Mouse (Mus musculus) lung, postnatal 0 days (tissue): ENCODE measurements around the gene Ppp1r15b. TPM values are rescaled to one million over a fixed set of nuclear protein-coding genes. Genes with fewer than 3 reads are reported as not detected.

Source experiments
- ATAC-seq: fragments of 200-750 bp; cut with Nextera tagmentation; 2 replicates; pipeline ENCODE4 v1.8.0; 2017; ENCODE audit warnings: moderate library complexity
- DNase-seq: peaks from one replicate; pipeline ENCODE4 v3.0.0-alpha.2; 2016; ENCODE audit warnings: low spot score
- H3K27ac ChIP-seq: fragments of 300-500 bp; sonication (generic); 2 replicates; pipeline ENCODE4 v1.5.1; 2014; ENCODE audit warnings: antibody characterized with exemption, mild to moderate bottlenecking, low read length, mixed read lengths
- H3K27me3 ChIP-seq: fragments of 300-500 bp; sonication (generic); replicated peaks from 2 replicates; pipeline ENCODE4 v1.6.1; 2014; ENCODE audit warnings: low read length, mixed read lengths; ENCODE audit not compliant: insufficient read depth
- H3K36me3 ChIP-seq: fragments of 300-500 bp; sonication (generic); 2 replicates; pipeline ENCODE4 v1.6.1; 2014; ENCODE audit warnings: low read length, mixed read lengths; ENCODE audit not compliant: insufficient read depth
- H3K4me1 ChIP-seq: fragments of 300-500 bp; sonication (generic); 2 replicates; pipeline ENCODE4 v1.6.1; 2014; ENCODE audit warnings: antibody characterized with exemption, low read depth, low read length, mixed read lengths; ENCODE audit not compliant: insufficient read depth
- H3K4me2 ChIP-seq: fragments of 300-500 bp; sonication (generic); replicated peaks from 2 replicates; pipeline ENCODE4 v1.6.1; 2014; ENCODE audit warnings: low read depth, mild to moderate bottlenecking, low read length, moderate library complexity, mixed read lengths
- H3K4me3 ChIP-seq: fragments of 300-500 bp; sonication (generic); 2 replicates; pipeline ENCODE4 v1.5.1; 2014; ENCODE audit warnings: low read depth, low read length
- H3K9ac ChIP-seq: fragments of 300-500 bp; sonication (generic); replicated peaks from 2 replicates; pipeline ENCODE4 v1.6.1; 2014; ENCODE audit warnings: low read depth, mild to moderate bottlenecking
- H3K9me3 ChIP-seq: fragments of 300-500 bp; sonication (generic); 2 replicates; pipeline ENCODE4 v1.6.1; 2016; ENCODE audit warnings: low read length, mixed read lengths
- CTCF ChIP-seq: IDR thresholded peaks from 2 replicates; pipeline ENCODE4 v1.5.1; 2016; ENCODE audit warnings: antibody characterized with exemption, mild to moderate bottlenecking
- EP300 ChIP-seq: IDR thresholded peaks from 2 replicates; pipeline ENCODE4 v1.6.1; 2016; ENCODE audit warnings: antibody characterized with exemption, mild to moderate bottlenecking, control low read depth
- WGBS: fragments of 180-500 bp; shearing (Covaris S2); extraction: QIAGEN DNeasy Blood & Tissue Kit; methylation state at CpG from one replicate; pipeline ENCODE4 v1.1.7; 2014; 5-methylcytosine and 5-hydroxymethylcytosine counted together
- polyA plus RNA-seq: library from polyadenylated mRNA; unstranded; fragments of >200 nt; fragmentation: Nextera tagmentation; extraction: Ambion mirVana; gene quantifications from 2 replicates; pipeline ENCODE4 v1.2.1, GENCODE M21; 2015

Ppp1r15b gene
- polyA plus RNA-seq, 1 experiment from 2014 or later, result 19.5 TPM

DNA sequence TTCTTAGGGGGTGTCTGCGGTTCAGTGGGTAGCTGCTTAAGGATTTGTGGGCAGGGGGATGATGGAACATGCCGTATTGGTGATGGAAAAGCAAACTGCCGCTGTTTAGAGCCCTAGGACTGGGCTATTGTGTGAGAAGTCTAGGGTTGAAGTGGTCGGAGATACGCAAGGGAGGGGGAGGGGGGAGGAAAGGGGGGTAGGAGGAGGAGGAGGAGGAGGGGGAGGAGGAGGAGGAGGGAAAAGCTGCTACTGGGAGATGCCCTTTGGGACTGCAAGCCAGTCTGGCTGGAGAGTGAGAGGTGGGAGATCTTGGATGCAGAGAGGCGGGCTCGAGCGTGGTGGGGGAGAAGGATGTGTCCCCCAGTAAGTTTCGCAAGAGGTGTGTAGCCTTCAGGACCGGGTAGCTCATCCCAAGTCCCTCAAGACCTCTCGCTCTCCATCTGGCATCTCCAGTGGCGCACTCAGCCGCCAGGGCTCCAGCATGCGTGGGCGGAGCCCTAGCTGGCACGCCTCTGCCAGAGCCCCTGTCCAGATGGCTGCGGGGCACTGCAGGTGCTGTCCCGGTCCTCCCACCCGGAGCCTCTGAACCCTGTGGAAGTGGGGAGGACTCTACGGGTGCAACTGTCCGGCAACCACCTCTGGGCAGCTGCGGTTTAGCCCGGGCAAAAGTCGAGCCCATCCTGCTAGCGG lies 51.2 kb downstream of the Ppp1r15b start:
- no peak overlapping the region for H3K9ac ChIP-seq

GRCm38 (mm10) chr1:133182706-133183095 lies 51.8 kb downstream of the Ppp1r15b start:
- ATAC-seq (no peak), DNase-seq (no peak)
- no peaks in the 10 kb centered on the region for H3K36me3 ChIP-seq
- H3K27me3 ChIP-seq, result peaks cover 20% of the 10 kb centered on the region
- no peaks in the 10 kb centered on the region for H3K4me1 ChIP-seq
- no peak overlapping the region for H3K27ac ChIP-seq
- H3K4me2 ChIP-seq, result peak overlapping the region; percentile 42; the same call in 1 of the 2 replicates
- no peak overlapping the region for H3K9ac ChIP-seq
- TF ChIP-seq EP300, result no peak
- no peak for TF ChIP-seq CTCF
- no peaks in the 10 kb centered on the region for H3K9me3 ChIP-seq
- 5% methylated on average over 16 of the region's 16 CpGs for WGBS
- H3K4me3 ChIP-seq, result peak overlapping the region; percentile 10; the same call in 1 of the 2 replicates

More for the DNA sequence above, 51.2 kb downstream of the Ppp1r15b start:
- Histone ChIP-seq H3K4me2 (peak overlapping the region; percentile 42; the same call in 1 of the 2 replicates), H3K36me3 (no peaks in the 10 kb centered on the region), H3K27ac (no peak overlapping the region), H3K4me3 (peak overlapping the region; percentile 10; the same call in 1 of the 2 replicates), H3K9me3 (no peaks in the 10 kb centered on the region), H3K4me1 (no peaks in the 10 kb centered on the region), H3K27me3 (peaks cover 20% of the 10 kb centered on the region)
- DNase-seq, result peak; percentile 36
- no peak for ATAC-seq
- 2% methylated on average over 20 of the region's 25 CpGs for WGBS
- peak; percentile 22; the same call in 1 of the 2 replicates for TF ChIP-seq CTCF
- TF ChIP-seq EP300, result no peak

DNA sequence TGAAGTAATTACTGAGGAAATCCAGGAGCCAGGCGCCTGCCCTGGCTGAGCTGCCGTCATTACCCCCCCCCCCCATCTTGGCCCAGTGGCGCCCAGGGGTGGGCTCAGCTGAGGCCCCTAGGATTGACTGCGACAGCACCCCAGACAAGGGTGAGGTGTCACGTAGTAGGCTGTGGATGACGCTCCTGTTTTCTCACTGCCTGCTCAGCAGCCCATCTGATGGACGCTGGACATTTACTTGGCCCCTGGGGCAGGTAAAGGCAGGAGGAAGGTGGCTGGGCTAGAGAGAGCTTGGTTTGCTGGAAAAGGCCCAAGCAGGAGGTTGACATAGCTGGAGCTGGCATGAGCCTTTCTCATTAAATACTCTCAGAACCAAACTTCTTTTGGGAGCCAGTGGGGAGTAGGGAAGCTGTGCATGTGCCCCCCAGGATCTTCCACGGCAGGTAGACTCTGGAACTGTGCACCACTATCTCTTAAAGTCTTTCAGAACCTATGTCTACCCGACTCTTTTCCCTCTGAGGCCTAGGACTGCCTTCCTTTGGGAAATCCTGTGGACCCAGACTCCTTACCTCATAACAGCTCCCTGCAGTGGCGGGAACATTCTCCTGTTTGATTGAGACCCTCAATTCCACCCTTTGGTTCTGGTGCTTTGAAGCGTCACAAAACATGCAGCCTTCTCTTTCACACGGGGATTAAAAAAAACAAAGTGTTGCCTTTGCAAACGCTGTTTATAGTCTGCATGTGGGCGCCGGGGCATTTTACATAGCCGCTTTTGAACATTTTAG lies 52.4 kb downstream of the Ppp1r15b start:
- Histone ChIP-seq H3K4me1 (no peaks in the 10 kb centered on the region), H3K4me2 (no peak overlapping the region), H3K36me3 (no peaks in the 10 kb centered on the region), H3K4me3 (no peak overlapping the region), H3K27ac (no peak overlapping the region), H3K9me3 (no peaks in the 10 kb centered on the region), H3K27me3 (peaks cover 20% of the 10 kb centered on the region), H3K9ac (no peak overlapping the region)
- DNase-seq (no peak), ATAC-seq (no peak)
- TF ChIP-seq CTCF (no peak), EP300 (no peak)
- WGBS, result 54% methylated on average over 16 of the region's 16 CpGs

DNA sequence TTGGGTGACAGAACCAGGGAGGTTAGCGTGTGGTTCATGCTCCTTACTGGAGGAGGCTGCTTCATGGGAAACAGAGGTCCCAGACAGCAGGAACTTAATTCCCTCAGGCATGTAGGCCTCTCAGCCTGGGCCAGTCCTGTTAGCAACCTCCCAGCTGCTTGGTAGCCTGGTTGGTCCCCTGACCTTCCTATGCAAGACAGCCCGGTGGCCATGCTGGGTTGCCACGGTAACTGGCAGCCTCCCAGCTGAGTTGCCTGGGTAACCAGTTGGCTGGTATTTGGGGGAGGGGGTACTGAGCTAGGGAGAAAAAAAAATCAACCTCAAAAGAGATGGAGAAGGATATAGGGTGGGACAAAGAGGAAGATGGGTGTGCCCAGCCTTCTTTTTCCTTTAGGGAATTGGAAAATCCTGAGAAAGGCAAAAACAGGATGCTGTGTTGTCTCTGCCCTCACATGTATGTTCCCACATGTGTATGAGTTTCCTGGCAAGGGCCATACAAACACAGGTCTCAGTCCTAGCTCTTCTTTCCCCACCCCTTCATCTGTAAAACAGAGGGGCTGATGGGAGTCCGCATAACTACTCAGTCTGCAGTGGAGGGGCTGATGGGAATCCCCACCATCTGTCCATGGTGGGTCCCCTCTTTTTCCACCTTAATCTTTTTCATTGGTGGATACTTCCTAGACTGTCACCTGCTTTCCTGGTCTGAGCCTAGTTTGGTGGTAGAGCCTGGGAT lies 57.2 kb downstream of the Ppp1r15b start:
- ATAC-seq (no peak), DNase-seq (no peak)
- no peaks in the 10 kb centered on the region for H3K4me1 ChIP-seq
- TF ChIP-seq CTCF, result no peak
- no peak overlapping the region for H3K9ac ChIP-seq
- no peak overlapping the region for H3K27ac ChIP-seq
- no peaks in the 10 kb centered on the region for H3K36me3 ChIP-seq
- H3K9me3 ChIP-seq, result no peaks in the 10 kb centered on the region
- H3K4me2 ChIP-seq, result no peak overlapping the region
- 25% methylated on average over 4 of the region's 4 CpGs for WGBS
- H3K27me3 ChIP-seq, result no peaks in the 10 kb centered on the region
- H3K4me3 ChIP-seq, result no peak overlapping the region

DNA sequence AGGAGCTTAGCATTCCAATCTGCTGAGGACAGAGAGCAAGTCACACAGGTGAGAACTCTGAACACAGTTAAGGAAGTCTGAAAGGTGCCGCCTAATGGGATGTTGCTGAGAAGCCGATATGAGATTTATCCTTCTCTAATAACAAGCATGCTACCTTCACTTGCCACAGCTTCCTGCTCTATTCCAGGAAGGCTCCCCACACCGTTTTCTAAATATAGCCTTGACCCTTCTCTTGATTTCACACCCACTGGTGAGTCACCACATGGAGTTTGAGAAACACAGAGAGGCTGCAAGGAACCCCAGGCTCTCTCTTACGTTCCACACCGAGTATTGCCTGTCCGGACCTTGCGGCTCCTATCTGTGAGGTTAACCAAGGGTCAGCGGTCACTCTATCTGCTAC lies 57.8 kb downstream of the Ppp1r15b start:
- 57% methylated on average over 8 of the region's 8 CpGs for WGBS
- no peak overlapping the region for H3K27ac ChIP-seq

More for the DNA sequence above, 57.8 kb downstream of the Ppp1r15b start:
- Histone ChIP-seq H3K9ac (no peak overlapping the region), H3K4me1 (no peaks in the 10 kb centered on the region), H3K4me3 (no peak overlapping the region), H3K9me3 (no peaks in the 10 kb centered on the region), H3K36me3 (no peaks in the 10 kb centered on the region), H3K27me3 (no peaks in the 10 kb centered on the region), H3K4me2 (no peak overlapping the region)
- TF ChIP-seq CTCF (no peak), EP300 (peak; percentile 40; the same call in 1 of the 2 replicates)
- ATAC-seq (peak; percentile 54), DNase-seq (peak; percentile 66)

Other genes with a start within 250 kb of the Ppp1r15b start
- 14.9 and 19.3 TPM in 2 replicates for gene Mdm4, start 100.6 kb upstream of the Ppp1r15b start, polyA plus RNA-seq
- 4.3 and 4.6 TPM in 2 replicates for gene Pik3c2b, start 85.5 kb upstream of the Ppp1r15b start, polyA plus RNA-seq
- gene Plekha6, start 33.1 kb downstream of the Ppp1r15b start, polyA plus RNA-seq, result 3.2 and 5.0 TPM in 2 replicates
- 0.26 and 1.2 TPM in 2 replicates for gene Golt1a, start 178.7 kb downstream of the Ppp1r15b start, polyA plus RNA-seq
- gene Kiss1, start 190.7 kb downstream of the Ppp1r15b start, polyA plus RNA-seq, result 15.2 and 19.2 TPM in 2 replicates
- gene Ren1, start 219.4 kb downstream of the Ppp1r15b start, polyA plus RNA-seq, result 0.61 and 1.3 TPM in 2 replicates
- gene Etnk2, start 232.4 kb downstream of the Ppp1r15b start, polyA plus RNA-seq, result 0.77 and 0.81 TPM in 2 replicates